Mouse (Mus musculus) layer of hippocampus, adult 8-10 months (tissue): Measurements from ENCODE around the gene Rab8b. TPM values are rescaled to one million over a fixed set of nuclear protein-coding genes. Genes with fewer than 3 reads are reported as not detected.
"Not testable (repeated sequence)": the region's sequence is repeated elsewhere in the genome, so short reads cannot be mapped to it uniquely, and the experiment has no call there.

ENCODE experiments used
- DNase-seq, 2 experiments: peaks; one replicate each; pipeline ENCODE4 v3.0.0; 2022; ENCODE audit warnings: low spot score in 2 of 2
- total RNA-seq, 4 experiments: library from RNA; stranded (reverse); gene quantifications; 2 replicates each; pipeline ENCODE4 v1.2.4; 2022

Gene Rab8b
- total RNA-seq, 4 experiments from 2014 or later, result 37.9 to 58.3 (median 47.4) TPM

- DNase-seq, result no peak
Observed at GRCm38 (mm10) chr9:66846822-66847221, 72.7 kb downstream of the Rab8b start.

- no peak for DNase-seq
Observed at GRCm38 (mm10) chr9:66835097-66835480, 84.4 kb downstream of the Rab8b start.

- peak; percentile 98 to 99 for DNase-seq
Observed at GRCm38 (mm10) chr9:66834318-66835096, 85.0 kb downstream of the Rab8b start, which contains the start of gene Aph1c. Aph1c (minus strand) TSS chr9:66834726.

- DNase-seq, result no peak
Observed at GRCm38 (mm10) chr9:66833851-66834250, 85.6 kb downstream of the Rab8b start.

- DNase-seq, result no peak
Observed at GRCm38 (mm10) chr9:66832366-66832908, 87.0 kb downstream of the Rab8b start.

- DNase-seq, result no peak
Observed at GRCm38 (mm10) chr9:66825990-66826389, 93.5 kb downstream of the Rab8b start.

- not testable (repeated sequence) for DNase-seq
Observed at GRCm38 (mm10) chr9:66822255-66822654, 97.2 kb downstream of the Rab8b start.

GRCm38 (mm10) chr9:66820996-66821395 is 98.5 kb downstream of the Rab8b start:
- DNase-seq, result no peak

GRCm38 (mm10) chr9:66813392-66813791 is 106.1 kb downstream of the Rab8b start:
- no peak for DNase-seq

- DNase-seq, result not testable (repeated sequence)
Observed at GRCm38 (mm10) chr9:66805951-66806350, 113.5 kb downstream of the Rab8b start.

- no peak for DNase-seq
Observed at GRCm38 (mm10) chr9:66801947-66802346, 117.5 kb downstream of the Rab8b start.

- no peak for DNase-seq
Observed at GRCm38 (mm10) chr9:66796739-66797138, 122.7 kb downstream of the Rab8b start, which contains the start of gene Gm10647. Gm10647 (plus strand) TSS chr9:66797039.

- DNase-seq, result peak; percentile 93 to 94
Observed at GRCm38 (mm10) chr9:66795464-66796324, 123.8 kb downstream of the Rab8b start, which contains the start of gene Aph1b. Aph1b (minus strand) TSS chr9:66795490.

- DNase-seq, result no peak
Observed at GRCm38 (mm10) chr9:66794629-66795463, 124.6 kb downstream of the Rab8b start.

Other genes with a start within 250 kb of the Rab8b start
- 10 to 100 TPM; 33.8 to 56.2 (median 43.3) TPM for gene Car12, start 206.0 kb downstream of the Rab8b start, total RNA-seq
- gene Aph1b, start 124.2 kb downstream of the Rab8b start, total RNA-seq, result 10 to 100 TPM; 18.9 to 35.6 (median 28.1) TPM
- under 1 TPM; 0.18 to 0.60 (median 0.45) TPM for gene Gm10647, start 122.6 kb downstream of the Rab8b start, total RNA-seq
- 10 to 100 TPM in 2 of 4 experiments, 1 to 10 TPM in 2; 7.3 to 11.2 (median 9.6) TPM for gene Aph1c, start 85.0 kb downstream of the Rab8b start, total RNA-seq
- gene Rps27l, start 26.4 kb upstream of the Rab8b start, total RNA-seq, result 10 to 100 TPM; 38.7 to 48.0 (median 44.1) TPM
- 10 to 100 TPM; 13.8 to 17.4 (median 16.6) TPM for gene Lactb, start 55.8 kb upstream of the Rab8b start, total RNA-seq
- 100 to 1,000 TPM; 179 to 185 (median 182) TPM for gene Tpm1, start 129.7 kb upstream of the Rab8b start, total RNA-seq